Mouse (Mus musculus) regulatory T cell (primary cell): Measurements from ENCODE around the gene Tomm70a.

Source experiments
- in situ Hi-C: fragments of 300-600 bp; cut with MboI, MseI; formaldehyde crosslinking; loops from one replicate; pipeline ENCODE4 v1.15.1; 2025; ENCODE audit warnings: high pct_unique_total_duplicates

The Tomm70a gene

DNA sequence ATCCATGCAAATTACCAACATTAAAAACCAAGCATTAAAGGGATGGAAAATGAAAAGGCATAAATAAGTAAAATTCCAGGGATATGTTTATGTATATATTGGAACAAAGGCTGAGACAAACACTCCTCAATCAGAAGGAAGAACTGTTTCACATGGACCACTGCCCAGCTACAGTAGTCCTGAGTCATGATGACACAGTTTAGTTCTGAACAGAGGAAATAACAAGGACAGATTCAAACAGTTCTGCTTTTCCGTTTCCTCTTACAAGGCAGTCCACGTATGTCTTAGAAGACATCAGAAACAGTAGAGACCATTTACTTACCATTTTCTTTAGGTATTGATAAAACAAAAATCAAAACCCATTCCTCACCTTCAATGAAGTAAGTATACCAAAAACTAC, 68.0 kb downstream of the Tomm70a start:
- in situ Hi-C loops = no loop called here

DNA sequence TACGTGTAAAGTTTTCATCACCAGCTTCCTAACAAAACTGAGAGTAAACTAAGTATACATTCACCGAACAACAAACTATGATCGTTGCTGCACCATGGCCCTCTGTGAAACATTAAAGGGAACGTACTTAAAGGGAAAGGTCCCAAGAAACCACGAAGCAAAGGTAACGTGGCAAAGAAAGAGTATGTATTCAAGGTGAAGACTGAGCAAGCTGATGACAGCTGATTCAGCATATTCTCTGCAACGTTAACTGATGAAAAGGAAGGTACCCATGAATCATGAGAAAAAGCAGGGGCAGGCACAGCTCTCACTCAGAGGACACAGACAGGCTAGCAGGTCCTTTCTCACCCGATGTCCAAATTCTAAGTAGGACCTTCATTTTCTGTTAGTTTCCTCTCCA, 68.9 kb downstream of the Tomm70a start:
- in situ Hi-C loops = no loop called here

DNA sequence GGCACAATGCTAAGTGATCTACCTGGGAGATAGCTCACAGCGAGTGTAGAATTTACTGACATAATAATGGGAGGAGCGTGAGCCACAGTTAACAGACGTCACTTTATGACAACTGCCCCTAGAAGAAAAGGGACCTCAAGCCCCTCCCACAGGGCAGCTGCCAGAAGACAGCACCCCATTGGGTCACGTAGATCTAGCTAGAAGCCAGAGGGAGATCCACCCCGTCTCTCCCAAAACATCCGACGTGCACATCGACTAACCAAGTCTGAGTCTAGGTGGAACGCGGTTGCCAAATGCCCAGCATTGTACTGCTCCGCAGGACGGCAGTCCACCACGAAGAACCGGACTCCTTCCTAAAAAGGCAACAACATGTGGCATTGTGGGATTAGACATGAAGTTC, 69.7 kb downstream of the Tomm70a start:
- in situ Hi-C loops = no loop called here

DNA sequence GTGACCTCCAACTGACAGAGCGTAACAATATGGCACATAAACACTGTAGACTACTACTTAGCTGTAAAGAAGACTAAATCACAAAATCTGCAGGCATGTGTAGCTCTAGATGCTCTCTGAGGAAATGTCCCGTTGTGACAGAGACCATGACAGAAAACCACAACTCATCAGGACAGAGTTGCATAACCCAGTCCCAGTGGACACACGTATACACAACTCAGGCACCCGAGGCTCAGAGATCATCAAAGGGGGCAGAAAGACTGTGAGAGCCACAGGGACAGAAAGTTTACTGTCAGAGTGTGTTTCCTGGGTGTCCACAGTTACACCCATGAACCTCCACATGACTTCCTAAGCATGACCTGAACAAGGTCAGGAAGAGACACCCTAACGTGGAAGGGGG, 75.1 kb downstream of the Tomm70a start:
- in situ Hi-C loops = no loop called here

DNA sequence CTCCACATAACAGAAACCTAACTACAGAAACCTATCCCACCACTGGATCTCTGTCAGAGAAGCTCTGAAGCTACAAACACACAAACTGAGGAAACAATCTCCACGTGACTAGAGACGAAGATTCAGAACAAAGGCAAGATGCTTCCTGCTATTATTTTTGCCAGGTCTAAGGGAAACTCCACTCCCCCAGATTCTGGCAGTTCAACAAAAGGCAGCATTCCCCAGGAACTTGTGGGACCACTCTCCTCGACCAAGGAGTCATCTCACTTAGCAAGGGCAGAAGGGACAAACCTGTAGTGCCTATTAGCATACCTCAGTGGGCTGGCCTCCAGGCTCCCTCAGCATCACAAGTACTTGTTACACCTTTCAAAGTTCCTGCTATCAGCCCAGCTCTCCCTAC, 75.8 kb downstream of the Tomm70a start:
- in situ Hi-C loops = no loop called here
